Mouse (Mus musculus): ENCODE data around the gene Kdm4a.

Gene Kdm4a

DNA sequence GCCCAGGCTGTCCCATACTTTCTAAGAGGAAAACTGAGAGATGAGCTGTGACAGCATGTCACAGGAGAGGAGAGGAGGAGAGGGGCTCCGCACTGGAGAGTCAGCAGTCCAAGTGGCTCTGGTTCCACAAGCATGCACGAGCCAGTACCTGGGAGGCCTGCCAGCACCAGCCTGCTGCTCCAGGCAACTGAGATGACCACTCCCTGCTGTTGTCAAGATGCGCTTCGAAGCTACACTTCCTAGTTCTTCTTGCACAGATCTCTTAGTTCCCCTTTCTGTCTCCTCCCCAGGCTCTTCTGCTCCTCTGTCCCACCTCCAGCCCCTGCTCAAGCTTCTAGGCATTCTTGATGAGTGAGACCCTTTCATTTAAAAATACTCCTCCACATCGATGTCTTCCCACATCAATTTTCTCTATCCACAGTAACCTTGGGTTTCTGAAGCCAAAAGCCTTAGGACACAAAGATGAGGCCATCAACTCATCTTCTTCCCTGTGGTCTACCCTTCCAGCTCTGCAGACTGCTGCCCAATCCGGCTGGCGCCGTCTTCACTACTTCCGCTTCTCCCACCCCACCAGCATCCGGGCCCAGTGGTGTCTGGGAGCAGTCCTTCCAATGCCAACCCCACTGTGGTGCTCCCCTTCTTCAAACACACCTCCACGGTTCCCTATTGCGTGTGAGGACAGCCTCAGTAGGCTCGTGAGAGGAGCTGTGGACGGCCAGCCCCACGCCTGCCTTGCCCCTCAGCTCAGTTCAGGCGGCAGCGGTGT lies 27.6 kb downstream of the Kdm4a start:
- no peak for DNase-seq

DNA sequence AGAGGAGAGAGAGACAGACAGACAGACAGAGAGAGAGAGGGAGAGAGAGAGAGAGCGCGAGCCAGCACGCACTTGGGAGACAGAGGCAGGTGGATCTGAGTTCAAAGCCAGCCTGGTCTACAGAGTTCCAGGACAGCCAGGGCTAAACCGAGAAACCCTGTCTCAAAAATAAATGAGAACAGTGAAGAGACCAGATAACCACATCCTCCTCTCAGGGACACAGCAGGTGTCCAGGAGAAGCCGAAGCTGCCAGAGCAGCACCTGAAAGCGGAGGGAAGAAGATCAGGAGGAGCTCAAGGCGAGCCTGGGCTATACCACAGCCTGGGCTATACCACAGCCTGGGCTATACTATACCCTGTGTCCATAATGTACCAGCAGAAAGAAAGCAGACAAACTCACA lies 29.0 kb downstream of the Kdm4a start:
- DNase-seq = no peak

- DNase-seq = no peak
Measured at GRCm38 (mm10) chr4:118149956-118150680, 29.7 kb downstream of the Kdm4a start.

DNA sequence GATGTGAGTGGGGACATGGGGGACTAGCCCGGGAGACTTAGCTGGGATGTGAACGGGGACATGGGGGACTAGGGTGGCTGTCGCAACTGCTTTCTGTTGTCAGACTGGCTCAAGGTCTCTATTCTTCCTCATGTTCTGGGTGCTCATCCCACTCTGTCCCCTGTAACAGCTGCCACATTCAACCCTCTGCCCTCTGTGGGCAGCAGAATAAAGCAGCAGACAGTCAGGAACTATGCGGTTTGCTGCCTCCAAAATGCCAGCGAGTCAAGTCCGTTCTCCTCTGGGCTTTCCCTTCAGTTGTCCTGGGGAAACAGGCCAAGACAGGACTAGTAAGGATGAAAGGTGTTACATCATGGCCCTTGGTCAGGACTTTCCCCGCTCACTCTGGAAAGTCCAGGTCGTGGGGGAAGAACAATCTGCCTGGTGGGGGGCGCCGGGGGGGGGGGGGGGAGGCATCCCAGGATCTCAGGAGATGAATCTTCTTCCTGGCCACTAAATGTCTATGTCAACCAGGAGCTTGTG lies 30.7 kb downstream of the Kdm4a start:
- no peak for DNase-seq

GRCm38 (mm10) chr4:118148317-118148687 lies 31.5 kb downstream of the Kdm4a start:
- DNase-seq = no peak

DNA sequence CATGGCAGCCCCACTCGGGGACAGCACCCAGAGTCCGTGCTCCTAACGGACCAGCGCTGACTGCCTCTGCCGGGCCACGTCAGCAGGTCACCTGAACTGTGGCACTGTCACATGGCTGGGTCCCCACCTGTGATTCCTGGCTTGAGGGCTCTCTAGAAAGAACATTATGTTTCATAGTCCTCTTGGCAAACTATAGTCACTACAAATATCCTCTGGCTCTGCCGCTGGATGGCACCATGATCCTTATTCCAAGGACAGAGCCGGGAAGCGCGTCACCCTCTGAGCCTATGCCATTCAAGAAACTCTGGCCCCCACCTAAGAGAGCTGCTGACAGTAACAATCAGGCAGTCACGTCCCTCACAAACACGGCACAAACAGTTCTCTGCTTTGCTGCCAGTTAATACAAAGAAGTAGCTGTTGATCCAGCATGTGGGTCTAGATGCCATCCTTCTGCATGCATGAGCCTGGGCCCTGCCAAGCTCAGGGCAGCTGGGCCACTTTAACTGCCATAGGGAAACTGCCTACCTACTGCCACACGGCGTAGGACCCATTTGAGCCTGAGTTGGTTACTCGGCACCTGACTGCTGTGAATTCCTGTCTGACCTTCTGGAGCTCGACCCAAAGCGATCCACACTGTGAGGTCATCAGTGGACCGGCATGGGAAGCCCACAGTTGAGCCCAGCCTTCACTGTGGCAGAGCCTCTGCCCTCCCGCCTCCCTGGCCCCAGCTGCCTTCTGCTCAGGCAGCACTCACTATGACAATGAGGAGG lies 32.1 kb downstream of the Kdm4a start:
- no peak for DNase-seq

DNA sequence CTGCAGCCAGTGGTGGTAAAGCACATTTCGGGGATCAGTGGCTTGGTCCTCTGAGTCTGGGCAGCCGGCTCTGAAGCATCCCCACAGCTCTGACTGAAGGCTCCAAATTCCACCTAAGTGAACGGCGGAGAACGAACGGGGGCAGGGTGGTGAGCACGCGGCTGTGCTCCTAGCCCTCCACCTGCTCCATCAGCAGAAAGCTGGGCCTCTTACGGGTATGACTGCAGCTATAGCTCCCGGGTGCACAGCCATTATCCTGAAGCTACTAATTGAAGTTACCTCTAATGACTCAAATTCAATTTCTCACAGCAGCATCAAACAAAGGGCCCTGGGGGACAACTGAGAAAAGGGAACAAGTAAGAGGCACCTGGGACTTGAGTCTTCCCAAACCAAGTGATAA lies 32.8 kb downstream of the Kdm4a start:
- no peak for DNase-seq

GRCm38 (mm10) chr4:118144324-118144723 lies 35.5 kb downstream of the Kdm4a start:
- DNase-seq = no peak

DNA sequence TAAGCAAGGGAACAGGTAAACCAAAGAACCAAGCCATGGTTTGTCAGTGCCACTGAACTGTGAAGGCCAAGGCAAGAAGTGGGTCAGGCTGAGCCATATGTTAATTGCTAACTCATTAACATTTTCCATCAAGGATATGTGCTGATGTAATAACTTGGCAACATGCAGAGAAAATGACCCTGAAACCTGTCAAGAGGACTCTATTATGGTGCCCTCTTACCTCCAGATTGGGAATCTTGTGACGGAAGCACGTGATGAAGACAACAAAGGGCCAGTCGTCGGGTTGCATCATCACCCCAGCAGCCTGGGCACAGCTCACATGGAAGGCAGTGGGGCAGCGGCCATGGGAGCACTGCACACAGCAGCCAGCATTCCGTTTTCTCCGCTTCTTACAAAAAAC lies 36.2 kb downstream of the Kdm4a start:
- no peak for DNase-seq

- no peak for DNase-seq
Measured at GRCm38 (mm10) chr4:118141511-118141910, 38.3 kb downstream of the Kdm4a start.

- no peak for DNase-seq
Measured at GRCm38 (mm10) chr4:118138891-118139290, 41.0 kb downstream of the Kdm4a start.

GRCm38 (mm10) chr4:118137857-118138256 lies 42.0 kb downstream of the Kdm4a start:
- no peak for DNase-seq

DNA sequence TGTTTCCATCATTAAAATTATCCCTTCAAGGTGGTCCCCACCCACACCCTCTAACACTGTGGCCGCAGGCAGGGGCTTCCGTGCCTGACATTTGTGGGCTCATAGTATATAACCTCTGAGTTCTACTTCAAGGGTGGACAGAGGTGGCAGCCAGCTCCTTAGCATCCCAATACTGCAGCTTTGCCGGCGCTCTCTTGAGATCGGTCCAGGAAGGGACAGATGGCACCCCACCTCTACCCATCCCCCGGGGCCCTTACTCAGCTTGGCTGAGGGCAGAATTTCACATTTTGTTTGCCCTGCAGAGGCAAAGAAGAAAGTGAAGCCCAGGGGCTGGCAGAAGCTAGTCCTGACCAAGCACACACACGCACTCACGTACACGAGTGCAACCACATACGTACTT lies 42.5 kb downstream of the Kdm4a start:
- no peak for DNase-seq

GRCm38 (mm10) chr4:118135414-118135813 lies 44.4 kb downstream of the Kdm4a start:
- DNase-seq = no peak

- peak; percentile 92 to 95 for DNase-seq
Measured at GRCm38 (mm10) chr4:118134485-118135365, 45.1 kb downstream of the Kdm4a start, which contains the start of gene St3gal3. Gene St3gal3, minus strand, starts transcription at chr4:118134914.

- no peak for DNase-seq
Measured at GRCm38 (mm10) chr4:118131329-118131728, 48.5 kb downstream of the Kdm4a start.

DNA sequence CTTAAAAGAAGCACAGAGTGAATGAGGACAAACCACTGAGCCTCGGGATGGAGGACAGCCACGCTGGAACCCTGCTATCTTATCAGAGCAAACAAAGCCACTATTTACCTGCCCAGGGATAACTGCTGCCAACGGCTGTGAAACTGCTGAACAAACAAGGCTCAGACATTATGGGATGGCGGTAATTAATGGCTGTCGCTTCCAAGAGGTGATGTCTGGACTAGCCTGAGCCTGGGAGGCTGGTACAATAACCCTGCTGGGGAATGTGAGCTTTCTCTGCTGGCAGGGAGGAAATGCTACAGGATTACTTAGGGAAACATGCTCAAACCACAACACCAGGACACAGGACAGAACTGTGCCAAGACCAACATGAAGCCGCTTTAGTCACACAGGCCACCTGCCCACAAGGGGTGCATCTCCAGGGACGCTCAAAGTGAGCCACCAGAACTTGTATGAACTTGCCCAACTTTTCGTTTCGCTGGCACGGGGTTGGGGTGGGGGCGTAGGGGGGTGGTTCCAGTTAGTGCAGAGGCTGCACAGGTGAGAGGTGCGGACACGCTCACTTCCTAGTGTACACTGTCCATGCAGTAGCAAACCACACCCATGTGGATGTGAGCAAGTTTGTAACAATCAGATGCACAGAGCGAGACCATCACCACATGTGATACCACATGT lies 56.7 kb downstream of the Kdm4a start:
- DNase-seq = no peak

DNA sequence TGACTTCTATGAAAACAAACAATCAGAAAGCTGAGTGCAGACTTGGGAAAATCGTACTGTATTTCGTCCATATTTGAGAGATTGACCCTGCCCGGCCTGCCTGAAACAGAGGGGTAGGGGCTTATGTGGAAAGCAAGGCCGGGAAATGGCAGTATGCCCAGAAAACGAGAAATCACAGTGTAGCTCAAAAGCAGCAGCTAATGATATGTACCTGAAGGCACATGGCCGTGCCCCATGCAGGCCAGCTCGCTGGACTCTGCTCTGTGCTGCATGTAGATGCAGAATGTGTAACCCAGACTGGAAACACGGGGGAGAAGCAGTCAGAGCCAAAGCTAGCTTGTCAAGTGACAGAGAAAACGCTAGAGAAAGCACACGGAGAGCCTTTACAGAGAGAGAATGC lies 57.8 kb downstream of the Kdm4a start:
- DNase-seq = no peak

GRCm38 (mm10) chr4:118117565-118117964 lies 62.3 kb downstream of the Kdm4a start:
- DNase-seq = no peak

DNA sequence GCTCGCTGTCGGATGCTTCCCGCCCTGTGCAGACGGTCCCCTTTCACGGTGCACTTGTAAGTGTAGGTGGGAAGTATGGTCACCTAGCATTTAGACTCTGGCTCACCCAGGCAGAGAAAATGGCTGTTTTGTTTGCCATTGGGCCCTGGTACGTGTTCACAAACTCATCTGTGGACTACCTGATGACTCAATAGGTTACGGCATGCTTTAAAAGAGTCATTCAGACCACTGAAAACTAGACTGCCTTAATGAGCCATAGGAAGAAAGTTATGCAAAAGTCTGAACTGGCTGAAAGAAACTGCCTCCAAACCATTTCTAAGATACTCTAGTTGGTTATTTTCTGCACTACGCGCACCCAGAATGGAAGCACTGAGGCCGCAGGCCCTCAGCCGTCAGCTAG lies 63.7 kb downstream of the Kdm4a start:
- no peak for DNase-seq

DNA sequence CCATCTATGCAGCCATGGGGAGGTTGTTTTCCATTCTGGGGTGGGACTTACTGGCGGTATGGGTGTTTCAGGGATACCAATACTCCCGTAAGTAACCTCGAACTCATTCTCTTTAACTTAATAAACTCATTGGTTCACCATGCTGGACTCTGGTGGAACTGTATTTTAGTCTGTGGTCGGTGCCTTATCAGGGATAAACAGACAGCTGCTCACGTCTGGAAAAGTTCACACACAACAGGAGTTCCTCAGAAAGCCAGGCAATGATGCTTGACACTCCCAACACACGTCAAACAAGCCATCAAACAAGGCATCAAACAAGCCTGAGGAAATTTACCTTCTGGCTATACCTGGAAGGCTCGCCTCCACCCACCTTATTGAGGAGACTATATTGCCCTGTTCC lies 64.7 kb downstream of the Kdm4a start:
- no peak for DNase-seq

DNA sequence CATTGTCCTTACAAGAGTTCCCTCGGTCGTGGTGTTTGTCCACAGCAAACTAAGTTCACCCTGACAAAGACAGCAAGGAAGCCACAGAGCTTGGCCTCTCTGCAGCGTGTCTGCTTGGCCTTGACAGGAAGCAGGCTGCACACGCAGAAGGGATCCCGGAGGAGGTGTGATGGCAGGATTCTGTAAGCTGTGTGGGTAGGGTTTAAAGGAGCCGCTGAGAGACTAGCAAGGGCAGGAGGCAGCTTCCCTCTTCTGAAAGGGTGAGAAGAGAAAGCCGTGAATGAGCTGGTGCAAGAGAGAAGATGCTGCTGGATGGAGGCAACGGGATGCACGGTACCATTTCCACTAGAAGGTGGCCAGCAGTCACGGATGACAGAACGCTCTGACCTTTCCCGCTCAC lies 67.2 kb downstream of the Kdm4a start:
- DNase-seq = no peak
